Mouse (Mus musculus) embryonic facial prominence, embryonic 14.5 days (tissue): ENCODE data around the gene Rnaseh2b. TPM values are rescaled to one million over a fixed set of nuclear protein-coding genes. Genes with fewer than 3 reads are reported as not detected.

Experiments used
- ATAC-seq: fragments of 200-750 bp; cut with Nextera tagmentation; 2 replicates; pipeline ENCODE4 v1.8.0; 2017; ENCODE audit warnings: low read depth, moderate number of reproducible peaks, moderate TSS enrichment
- DNase-seq: peaks from one replicate; pipeline ENCODE4 v3.0.0-alpha.2; 2015; ENCODE audit warnings: low spot score
- H3K27ac ChIP-seq: fragments of 300-500 bp; sonication (generic); replicated peaks from 2 replicates; pipeline ENCODE4 v1.5.1; 2014; ENCODE audit warnings: low read depth, mild to moderate bottlenecking, low read length, moderate library complexity
- H3K27me3 ChIP-seq: fragments of 300-500 bp; sonication (generic); replicated peaks from 2 replicates; pipeline ENCODE4 v1.6.1; 2014; ENCODE audit warnings: low read length; ENCODE audit not compliant: control insufficient read depth, insufficient read depth
- H3K36me3 ChIP-seq: fragments of 300-500 bp; sonication (generic); 2 replicates; pipeline ENCODE4 v1.6.1; 2014; ENCODE audit warnings: low read length, mixed read lengths; ENCODE audit not compliant: control insufficient read depth, insufficient read depth
- H3K4me1 ChIP-seq: fragments of 300-500 bp; sonication (generic); 2 replicates; pipeline ENCODE4 v1.6.1; 2014; ENCODE audit warnings: antibody characterized with exemption, low read length; ENCODE audit not compliant: control insufficient read depth, insufficient read depth
- H3K4me2 ChIP-seq: fragments of 300-500 bp; sonication (generic); 2 replicates; pipeline ENCODE4 v1.6.1; 2014; ENCODE audit warnings: low read depth, mild to moderate bottlenecking, low read length, moderate library complexity, mixed read lengths
- H3K4me3 ChIP-seq: fragments of 300-500 bp; sonication (generic); 2 replicates; pipeline ENCODE4 v1.5.1; 2014; ENCODE audit warnings: low read depth, mild to moderate bottlenecking, low read length
- H3K9ac ChIP-seq: fragments of 300-500 bp; sonication (generic); 2 replicates; pipeline ENCODE4 v1.6.1; 2014; ENCODE audit warnings: low read depth, mild to moderate bottlenecking, low read length, moderate library complexity, mixed read lengths
- H3K9me3 ChIP-seq: fragments of 300-500 bp; sonication (generic); 2 replicates; pipeline ENCODE4 v1.6.1; 2016; ENCODE audit warnings: low read length; ENCODE audit not compliant: control insufficient read depth
- WGBS: fragments of 180-500 bp; shearing (Covaris S2); extraction: QIAGEN DNeasy Blood & Tissue Kit; methylation state at CpG from one replicate; pipeline ENCODE4 v1.1.7; 2014; 5-methylcytosine and 5-hydroxymethylcytosine counted together
- polyA plus RNA-seq: library from polyadenylated mRNA; unstranded; fragments of >200 nt; fragmentation: Nextera tagmentation; extraction: Ambion mirVana; gene quantifications from 2 replicates; pipeline ENCODE4 v1.2.1, GENCODE M21; 2014

The Rnaseh2b gene
- polyA plus RNA-seq, 1 experiment from 2014 or later, result 53.8 TPM

- 73% methylated on average over 8 of the region's 8 CpGs for WGBS
Observed at GRCm38 (mm10) chr14:62254371-62254770, 38.0 kb upstream of the Rnaseh2b start.

GRCm38 (mm10) chr14:62256066-62256465 is 36.3 kb upstream of the Rnaseh2b start:
- no peaks in the 10 kb centered on the region for H3K36me3 ChIP-seq
- no peak overlapping the region for H3K9ac ChIP-seq
- WGBS, result 67% methylated on average over 5 of the region's 5 CpGs
- H3K27me3 ChIP-seq, result no peaks in the 10 kb centered on the region
- H3K9me3 ChIP-seq, result no peaks in the 10 kb centered on the region
- no peak for ATAC-seq
- H3K4me1 ChIP-seq, result peaks cover 8% of the 10 kb centered on the region; the same call in 1 of the 2 replicates
- H3K27ac ChIP-seq, result no peak overlapping the region
- no peak for DNase-seq
- no peak overlapping the region for H3K4me3 ChIP-seq
- H3K4me2 ChIP-seq, result no peak overlapping the region

More at GRCm38 (mm10) chr14:62254371-62254770, 38.0 kb upstream of the Rnaseh2b start:
- H3K27me3 ChIP-seq, result no peaks in the 10 kb centered on the region
- no peak overlapping the region for H3K9ac ChIP-seq
- no peak for DNase-seq
- H3K4me3 ChIP-seq, result no peak overlapping the region
- no peaks in the 10 kb centered on the region for H3K36me3 ChIP-seq
- no peak overlapping the region for H3K4me2 ChIP-seq
- H3K27ac ChIP-seq, result no peak overlapping the region
- no peaks in the 10 kb centered on the region for H3K9me3 ChIP-seq
- H3K4me1 ChIP-seq, result 0 out of 2 replicates have a peak, but pooled peaks cover 2% of the 10 kb centered on the region
- ATAC-seq, result no peak

GRCm38 (mm10) chr14:62258125-62258524 is 34.3 kb upstream of the Rnaseh2b start:
- no peak overlapping the region for H3K4me3 ChIP-seq
- no peak overlapping the region for H3K9ac ChIP-seq
- no peaks in the 10 kb centered on the region for H3K27me3 ChIP-seq
- DNase-seq (no peak), ATAC-seq (no peak)
- no peak overlapping the region for H3K4me2 ChIP-seq
- no peaks in the 10 kb centered on the region for H3K9me3 ChIP-seq
- 53% methylated on average over 6 of the region's 6 CpGs for WGBS
- no peaks in the 10 kb centered on the region for H3K36me3 ChIP-seq
- H3K27ac ChIP-seq, result no peak overlapping the region
- H3K4me1 ChIP-seq, result peaks cover 8% of the 10 kb centered on the region; the same call in 1 of the 2 replicates

GRCm38 (mm10) chr14:62258978-62259536 is 33.3 kb upstream of the Rnaseh2b start:
- Histone ChIP-seq H3K27ac (peak overlapping the region; percentile 59; the same call in 1 of the 2 replicates), H3K9me3 (no peaks in the 10 kb centered on the region), H3K4me1 (peaks cover 8% of the 10 kb centered on the region; the same call in 1 of the 2 replicates), H3K27me3 (no peaks in the 10 kb centered on the region), H3K4me2 (no peak overlapping the region; the same call in 1 of the 2 replicates), H3K9ac (no peak overlapping the region), H3K36me3 (no peaks in the 10 kb centered on the region), H3K4me3 (no peak overlapping the region)
- peak; percentile 47; the same call in 1 of the 2 replicates for ATAC-seq
- 51% methylated on average over 10 of the region's 10 CpGs for WGBS
- peak; percentile 70 for DNase-seq

- no peaks in the 10 kb centered on the region for H3K27me3 ChIP-seq
- no peaks in the 10 kb centered on the region for H3K9me3 ChIP-seq
- H3K27ac ChIP-seq, result peak overlapping the region; percentile 81
- ATAC-seq (peak; percentile 90), DNase-seq (peak; percentile 89)
- no peaks in the 10 kb centered on the region for H3K4me1 ChIP-seq
- WGBS, result 58% methylated on average over 12 of the region's 12 CpGs
- H3K4me3 ChIP-seq, result no peak overlapping the region
- no peak overlapping the region for H3K9ac ChIP-seq
- no peak overlapping the region for H3K4me2 ChIP-seq
- H3K36me3 ChIP-seq, result no peaks in the 10 kb centered on the region
Observed at GRCm38 (mm10) chr14:62270698-62271396, 21.5 kb upstream of the Rnaseh2b start.

GRCm38 (mm10) chr14:62273604-62274003 is 18.8 kb upstream of the Rnaseh2b start:
- DNase-seq (no peak), ATAC-seq (no peak)
- no peaks in the 10 kb centered on the region for H3K27me3 ChIP-seq
- no peaks in the 10 kb centered on the region for H3K36me3 ChIP-seq
- 87% methylated on average over 3 of the region's 3 CpGs for WGBS
- H3K9me3 ChIP-seq, result no peaks in the 10 kb centered on the region
- H3K27ac ChIP-seq, result no peak overlapping the region
- no peak overlapping the region for H3K9ac ChIP-seq
- H3K4me3 ChIP-seq, result no peak overlapping the region
- no peaks in the 10 kb centered on the region for H3K4me1 ChIP-seq
- no peak overlapping the region for H3K4me2 ChIP-seq

- ATAC-seq (no peak), DNase-seq (no peak)
- no peak overlapping the region for H3K9ac ChIP-seq
- H3K27ac ChIP-seq, result no peak overlapping the region
- H3K4me3 ChIP-seq, result no peak overlapping the region
- WGBS, result 67% methylated on average over 2 of the region's 2 CpGs
- no peaks in the 10 kb centered on the region for H3K27me3 ChIP-seq
- no peak overlapping the region for H3K4me2 ChIP-seq
- no peaks in the 10 kb centered on the region for H3K36me3 ChIP-seq
- no peaks in the 10 kb centered on the region for H3K4me1 ChIP-seq
- no peaks in the 10 kb centered on the region for H3K9me3 ChIP-seq
Observed at GRCm38 (mm10) chr14:62282974-62283373, 9.4 kb upstream of the Rnaseh2b start.

GRCm38 (mm10) chr14:62288731-62289130 is 3.7 kb upstream of the Rnaseh2b start:
- DNase-seq (no peak), ATAC-seq (no peak)
- Histone ChIP-seq H3K27ac (no peak overlapping the region), H3K4me3 (no peak overlapping the region), H3K36me3 (no peaks in the 10 kb centered on the region), H3K9ac (no peak overlapping the region), H3K4me2 (no peak overlapping the region), H3K27me3 (peaks cover 15% of the 10 kb centered on the region), H3K4me1 (peaks cover 9% of the 10 kb centered on the region), H3K9me3 (no peaks in the 10 kb centered on the region)
- WGBS, result 93% methylated on average over 3 of the region's 3 CpGs
